Comparison of ENCODE assay signal across 8 mouse cellular contexts in genomic region chr15:81199372-81199959, GRCm38 (mm10). TPM values are rescaled to one million over a fixed set of nuclear protein-coding genes. Genes with fewer than 3 reads are reported as not detected.
A peak's percentile ranks its signal among the peaks of the same experiment; 100 is the strongest.
DNase-seq lines count a peak whose midpoint lies in the region; ATAC-seq and TF ChIP-seq lines count a peak whose summit lies in the region.

No protein-coding gene starts in this region.

- peak; percentile 82 for TF ChIP-seq RAD21 in MEL (IDR thresholded peaks at IDR 0.05; ENCODE audit: low read depth, low read length)

- H3K27ac ChIP-seq in kidney, embryonic 15.5 days, result no peak overlapping the region
- H3K27ac ChIP-seq in MEL (ENCODE audit: control insufficient read depth, low read depth, low read length), result no peak overlapping the region
- no peak overlapping the region for H3K27ac ChIP-seq in stomach, embryonic 15.5 days

- no peaks in the 10 kb centered on the region for H3K4me1 ChIP-seq in kidney, embryonic 15.5 days
- peaks cover 0 to 6% of the 10 kb centered on the region in 2 experiments; a peak in 2 of 4 replicates for H3K4me1 ChIP-seq in MEL (ENCODE audit: control insufficient read depth in 1 of 2, insufficient read depth in 2 of 2, low read length in 2 of 2)
- 0 out of 2 replicates have a peak, but pooled peaks cover 3% of the 10 kb centered on the region for H3K4me1 ChIP-seq in stomach, embryonic 15.5 days

- no peaks in the 10 kb centered on the region for H3K36me3 ChIP-seq in kidney, embryonic 15.5 days
- no peaks in the 10 kb centered on the region for H3K36me3 ChIP-seq in MEL (ENCODE audit: control insufficient read depth in 1 of 2, insufficient read depth in 2 of 2, low read length in 2 of 2)
- H3K36me3 ChIP-seq in stomach, embryonic 15.5 days, result no peaks in the 10 kb centered on the region

- TF ChIP-seq POLR2A in MEL (IDR thresholded peaks at IDR 0.05; ENCODE audit: control insufficient read depth in 1 of 2, insufficient read depth in 1 of 2, low read depth in 1 of 2, low read length in 2 of 2, poor library complexity in 1 of 2), result no peak

- no peak for TF ChIP-seq EP300 in MEL (IDR thresholded peaks at IDR 0.05; ENCODE audit: low read depth in 1 of 2, low read length in 2 of 2)

- H3K9me3 ChIP-seq in kidney, embryonic 15.5 days (replicated peaks), result peaks cover 3% of the 10 kb centered on the region; the same call in 1 of the 2 replicates
- H3K9me3 ChIP-seq in MEL (replicated peaks; ENCODE audit: insufficient read depth, low read length), result no peaks in the 10 kb centered on the region
- no peaks in the 10 kb centered on the region for H3K9me3 ChIP-seq in stomach, embryonic 15.5 days

- DNase-seq in kidney, adult 18-20 months, result peak; percentile 55
- peak; percentile 82 for DNase-seq in MEL (ENCODE audit: low read depth, low spot score)
- DNase-seq in c-Kit-positive CD71-positive TER-119-positive erythroid progenitor cells, embryonic 14.5 days (ENCODE audit: low spot score), result peak; percentile 83
- peak; percentile 42 to 72 for DNase-seq in layer of hippocampus, postnatal 14 days (ENCODE audit: low spot score in 2 of 2)
- peak; percentile 90 for DNase-seq in lung, postnatal 36 days

- no peak overlapping the region for H3K4me2 ChIP-seq in kidney, embryonic 15.5 days
- H3K4me2 ChIP-seq in stomach, embryonic 15.5 days, result 0 out of 2 replicates have a peak overlapping the region, but pooled peaks have one; percentile 16

- TF ChIP-seq CTCF in MEL (IDR thresholded peaks at IDR 0.05 in 2 of 3, conservative IDR thresholded peaks at IDR 0.05 in 1 of 3; ENCODE audit: control insufficient read depth in 1 of 3, insufficient read depth in 1 of 3, low read depth in 2 of 3, low read length in 3 of 3, poor library complexity in 1 of 3, severe bottlenecking in 1 of 3), result peak; percentile 20 to 77 (median 36); a peak in 3 of 6 replicates

- no peak overlapping the region for H3K4me3 ChIP-seq in kidney, embryonic 15.5 days (replicated peaks)
- H3K4me3 ChIP-seq in MEL (ENCODE audit: control insufficient read depth in 1 of 2, insufficient read depth in 1 of 2, low read depth in 2 of 2, low read length in 2 of 2), result peak overlapping the region; percentile 9 to 59; a peak in 3 of 4 replicates
- no peak overlapping the region for H3K4me3 ChIP-seq in stomach, embryonic 15.5 days (replicated peaks)

- no peaks in the 10 kb centered on the region for H3K27me3 ChIP-seq in kidney, embryonic 15.5 days
- H3K27me3 ChIP-seq in MEL (ENCODE audit: control insufficient read depth in 1 of 2, insufficient read depth in 2 of 2, low read length in 2 of 2), result no peaks in the 10 kb centered on the region
- H3K27me3 ChIP-seq in stomach, embryonic 15.5 days (replicated peaks), result no peaks in the 10 kb centered on the region

- ATAC-seq in kidney, embryonic 15.5 days (replicated peaks; ENCODE audit: low FRiP score), result no peak
- peak; percentile 20; the same call in 1 of the 2 replicates for ATAC-seq in granulocyte monocyte progenitor cell, adult 5-6 weeks (replicated peaks; ENCODE audit: poor library complexity, severe bottlenecking)
- no peak for ATAC-seq in stomach, embryonic 15.5 days (ENCODE audit: insufficient read depth, low FRiP score, low read depth)

- no peak overlapping the region for H3K9ac ChIP-seq in kidney, embryonic 15.5 days
- H3K9ac ChIP-seq in MEL (ENCODE audit: control insufficient read depth, low read depth, low read length, poor library complexity, severe bottlenecking), result no peak overlapping the region
- no peak overlapping the region for H3K9ac ChIP-seq in stomach, embryonic 15.5 days

- WGBS in kidney, embryonic 15.5 days, result 15% methylated on average over 4 of the region's 4 CpGs
- WGBS in stomach, embryonic 15.5 days, result 17% methylated on average over 4 of the region's 4 CpGs

- H3K79me2 ChIP-seq in MEL (ENCODE audit: control insufficient read depth, insufficient read depth, low read length, poor library complexity), result no peaks in the 10 kb centered on the region

TF ChIP-seq in MEL, 35 proteins besides CTCF, POLR2A, EP300 and RAD21:
- TF ChIP-seq ZC3H11A (IDR thresholded peaks at IDR 0.05; ENCODE audit: low read depth, low read length) (peak; percentile 79), ZNF384 (IDR thresholded peaks at IDR 0.05; ENCODE audit: low read depth, low read length) (peak; percentile 95), GATA1 (IDR thresholded peaks at IDR 0.05; ENCODE audit: low read depth, low read length) (no peak), SIN3A (IDR thresholded peaks at IDR 0.05; ENCODE audit: low read length) (peak; percentile 46), ZKSCAN1 (IDR thresholded peaks at IDR 0.05; ENCODE audit: low read depth, low read length) (peak; percentile 83), SMC3 (IDR thresholded peaks at IDR 0.05; ENCODE audit: low read depth, low read length) (peak; percentile 86), MAFK (IDR thresholded peaks at IDR 0.05; ENCODE audit: borderline replicate concordance, low read depth, low read length) (no peak)

RNA-seq across cellular contexts. Expression of gene Mrtfa, which starts 8.9 kb away (rescaled TPM):
- polyA plus RNA-seq in kidney, embryonic 15.5 days (2015; fragmentation: Nextera tagmentation; extraction: Ambion mirVana), result 23.4 and 27.0 TPM in 2 replicates
- 2.6 and 3.6 TPM in 2 replicates for total RNA-seq in MEL (2012; rRNA removed)
- polyA plus RNA-seq in MEL (2012; ENCODE audit: insufficient read depth in 1 of 2, insufficient read length in 2 of 2, low read depth in 1 of 2, low replicate concordance in 2 of 2, missing spikeins in 1 of 2), result 10 to 100 TPM in 1 of 2 experiments, not detected in 1; 11.9 TPM
- total RNA-seq in granulocyte monocyte progenitor cell, adult 5-6 weeks (2014; fragmentation: Nextera tagmentation), result 30.9 and 36.9 TPM in 2 replicates
- total RNA-seq in granulocyte monocyte progenitor cell, adult 5-6 weeks (2017), result 11.1 and 12.6 TPM in 2 replicates
- total RNA-seq in layer of hippocampus, postnatal 14 days (2021), result 10 to 100 TPM; 78.6 to 79.7 TPM
- 23.9 and 28.2 TPM in 2 replicates for polyA plus RNA-seq in stomach, embryonic 15.5 days (2015; fragmentation: Nextera tagmentation; extraction: Ambion mirVana)

RNA-seq across cellular contexts. Expression of gene Mchr1, which starts 35.8 kb away (rescaled TPM):
- 1.1 and 1.2 TPM in 2 replicates for polyA plus RNA-seq in kidney, embryonic 15.5 days (2015; fragmentation: Nextera tagmentation; extraction: Ambion mirVana)
- not detected in 2 replicates for total RNA-seq in MEL (2012; rRNA removed)
- not detected for polyA plus RNA-seq in MEL (2012; ENCODE audit: insufficient read depth in 1 of 2, insufficient read length in 2 of 2, low read depth in 1 of 2, low replicate concordance in 2 of 2, missing spikeins in 1 of 2)
- not detected in 2 replicates for total RNA-seq in granulocyte monocyte progenitor cell, adult 5-6 weeks (2014; fragmentation: Nextera tagmentation)
- not detected in 2 replicates for total RNA-seq in granulocyte monocyte progenitor cell, adult 5-6 weeks (2017)
- total RNA-seq in layer of hippocampus, postnatal 14 days (2021), result 10 to 100 TPM; 21.7 to 22.2 TPM
- polyA plus RNA-seq in stomach, embryonic 15.5 days (2015; fragmentation: Nextera tagmentation; extraction: Ambion mirVana), result 0.98 and 1.3 TPM in 2 replicates

Comparison
In these comparisons a context has a peak if more than half of its experiments do, and no peak if none do; other contexts are left out.
1. H3K4me3 ChIP-seq: peak in MEL (2 of 2); none in kidney, embryonic 15.5 days (single experiment) and stomach, embryonic 15.5 days (single experiment).
2. RNA of gene Mchr1, which starts 35.8 kb away (total RNA-seq): 21.7 to 22.2 TPM in layer of hippocampus, postnatal 14 days; not detected in MEL and not detected in granulocyte monocyte progenitor cell, adult 5-6 weeks; every median in the first group is over 10 times any median in the second.
3. Peak in every context shown above with its lines, with median percentiles within 50 percentile points of each other: DNase-seq.